Mouse (Mus musculus) brown adipose tissue, adult 24 weeks (tissue): ENCODE measurements around the gene Vtcn1. TPM values are rescaled to one million over a fixed set of nuclear protein-coding genes. Genes with fewer than 3 reads are reported as not detected.

Source experiments
- H3K27ac ChIP-seq: fragments of 200-500 bp; replicated peaks from 2 replicates; pipeline ENCODE4 v1.5.1; 2012; ENCODE audit warnings: low read depth, mild to moderate bottlenecking, low read length
- H3K4me1 ChIP-seq: fragments of 200-500 bp; 2 replicates; pipeline ENCODE4 v1.6.1; 2012; ENCODE audit warnings: low read length, mixed read lengths; ENCODE audit not compliant: control insufficient read depth, insufficient read depth, insufficient read length
- H3K4me3 ChIP-seq: fragments of 200-500 bp; 2 replicates; pipeline ENCODE4 v1.5.1; 2012; ENCODE audit warnings: low read depth, mild to moderate bottlenecking, low read length, moderate library complexity; ENCODE audit not compliant: insufficient read depth
- polyA plus RNA-seq: library from polyadenylated mRNA; stranded (reverse); fragments of >200 nt; gene quantifications from 2 replicates; pipeline ENCODE4 v1.2.4, GENCODE M21; 2012; ENCODE audit not compliant: missing spikeins, insufficient read depth, insufficient read length

Gene Vtcn1
- polyA plus RNA-seq, 1 experiment, result not detected

DNA sequence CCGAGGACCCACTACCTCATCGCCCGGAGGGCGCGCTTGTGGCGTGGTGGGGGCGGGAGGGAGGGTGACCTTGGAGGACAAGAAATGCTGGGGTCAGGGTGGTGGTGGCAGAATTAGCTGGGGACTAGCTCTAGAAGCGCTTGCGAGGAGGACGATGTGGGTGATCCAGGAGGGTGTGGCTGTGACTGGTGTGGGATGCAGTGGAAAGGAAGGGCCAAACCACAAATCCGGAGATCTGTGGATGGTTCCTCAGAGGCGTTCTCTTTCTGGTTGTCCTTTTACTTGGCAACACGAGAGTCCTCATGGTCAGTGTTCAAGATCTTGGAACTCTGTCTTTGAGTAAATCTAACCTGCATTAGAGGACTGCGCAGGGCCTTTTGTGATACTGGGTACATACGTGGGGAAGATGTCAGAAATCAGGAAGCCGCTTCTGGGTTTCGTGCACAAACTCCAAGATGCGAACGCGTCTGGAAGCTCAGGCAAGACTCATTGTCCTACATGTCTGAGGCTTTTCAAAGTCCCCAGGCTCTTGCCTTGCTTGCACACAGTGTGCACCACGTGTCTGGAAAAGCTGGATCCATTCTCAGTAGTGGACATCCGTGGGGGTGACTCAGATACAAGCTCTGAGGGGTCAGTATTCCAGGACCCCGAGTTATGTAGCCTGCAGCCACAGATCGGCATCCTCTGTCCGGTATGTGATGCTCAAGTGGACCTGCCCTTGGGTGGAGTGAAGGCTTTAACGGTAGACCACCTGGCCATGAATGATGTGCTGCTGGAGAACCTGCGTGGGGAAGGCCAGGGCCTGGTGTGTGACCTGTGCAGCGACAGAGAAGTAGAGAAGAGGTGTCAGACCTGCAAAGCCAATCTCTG is 97.5 kb downstream of the Vtcn1 start:
- H3K27ac ChIP-seq, result no peak overlapping the region
- peaks cover 3% of the 10 kb centered on the region; the same call in 1 of the 2 replicates for H3K4me1 ChIP-seq
- H3K4me3 ChIP-seq, result peak overlapping the region; percentile 55

DNA sequence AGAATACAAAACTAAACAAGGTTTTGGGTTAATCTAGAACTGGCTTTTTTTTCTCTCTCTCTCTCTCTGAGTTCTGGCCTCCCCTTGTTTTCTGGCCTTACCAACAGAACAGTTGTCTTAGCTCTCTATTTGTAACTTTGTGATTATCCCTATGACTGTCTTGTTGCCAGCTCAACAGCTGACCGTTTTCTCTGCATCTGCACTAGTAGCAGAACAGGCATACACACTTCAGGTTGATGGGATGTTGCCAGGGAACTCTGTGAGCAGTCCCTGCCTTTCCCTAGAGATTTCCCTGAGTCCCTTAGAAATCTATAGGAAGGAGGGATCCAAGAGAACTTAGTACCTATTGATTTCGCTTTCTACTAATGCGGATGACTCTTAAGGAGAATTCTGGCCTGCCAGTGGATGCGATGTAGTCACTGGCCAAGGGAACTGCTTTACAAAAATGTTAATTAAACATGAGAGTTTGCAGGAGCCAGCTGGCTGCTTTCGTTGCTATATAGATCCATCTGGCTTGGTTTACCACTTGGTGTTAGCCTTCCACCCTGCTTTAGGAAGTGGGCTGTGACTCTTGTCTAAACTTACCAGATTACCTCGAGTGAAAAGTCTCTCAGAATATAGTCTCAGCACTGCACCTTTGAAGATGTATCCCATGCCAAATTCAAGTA is 98.9 kb downstream of the Vtcn1 start:
- H3K27ac ChIP-seq, result no peak overlapping the region
- no peak overlapping the region for H3K4me3 ChIP-seq
- H3K4me1 ChIP-seq, result peaks cover 3% of the 10 kb centered on the region; the same call in 1 of the 2 replicates

DNA sequence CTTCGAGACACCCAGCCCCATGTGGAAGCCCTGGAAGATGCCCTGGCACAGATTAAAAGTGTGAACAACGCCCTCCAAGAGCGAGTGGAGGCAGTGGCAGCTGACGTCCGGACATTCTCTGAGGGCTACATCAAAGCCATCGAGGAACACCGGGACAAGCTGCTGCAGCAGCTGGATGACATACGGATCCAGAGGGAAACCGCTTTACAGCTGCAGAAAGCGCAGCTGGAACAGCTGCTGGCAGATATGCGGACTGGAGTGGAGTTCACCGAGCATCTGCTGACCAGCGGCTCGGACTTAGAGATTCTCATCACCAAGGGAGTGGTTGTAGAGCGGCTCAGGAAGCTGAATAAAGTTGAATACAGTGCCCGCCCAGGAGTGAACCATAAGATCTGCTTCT is 99.9 kb downstream of the Vtcn1 start:
- Histone ChIP-seq H3K4me3 (no peak overlapping the region), H3K4me1 (peaks cover 3% of the 10 kb centered on the region; the same call in 1 of the 2 replicates), H3K27ac (no peak overlapping the region)

DNA sequence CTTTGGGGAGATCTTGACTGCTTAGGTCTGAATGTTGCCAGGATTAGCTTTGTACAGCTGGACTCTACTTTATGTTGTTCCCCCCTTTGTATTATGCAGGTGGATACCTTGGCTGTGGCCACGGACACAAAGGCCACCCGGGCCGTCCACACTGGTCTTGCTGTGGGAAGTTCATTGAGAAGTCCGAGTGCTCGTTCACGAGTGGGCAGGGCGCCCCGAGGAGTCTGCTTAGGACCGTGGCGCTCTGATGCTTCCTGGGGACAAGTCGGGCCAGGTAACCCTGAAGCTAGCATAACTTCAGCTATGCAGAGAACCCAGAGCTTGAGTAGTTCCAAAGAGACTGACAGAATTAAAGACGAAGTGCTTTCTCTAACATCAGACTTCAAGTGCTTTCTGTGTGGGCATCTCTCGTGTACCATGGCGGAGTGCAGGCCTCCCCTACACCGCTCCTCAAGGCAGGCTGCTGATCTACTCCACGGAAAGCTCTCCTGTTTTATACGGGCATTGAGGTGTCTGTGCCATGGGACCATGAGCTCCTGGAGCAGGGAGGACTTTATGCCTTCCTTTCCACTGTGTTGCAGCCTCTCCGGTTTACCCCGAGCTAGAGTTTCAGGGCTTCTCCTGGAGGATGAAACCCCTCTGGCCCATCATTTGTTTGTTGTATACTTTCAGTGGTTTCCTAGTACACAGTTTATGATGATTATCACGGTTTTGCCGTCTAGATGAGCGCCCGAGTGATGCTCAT is 106.2 kb downstream of the Vtcn1 start:
- no peak overlapping the region for H3K4me3 ChIP-seq
- H3K4me1 ChIP-seq, result no peaks in the 10 kb centered on the region
- H3K27ac ChIP-seq, result no peak overlapping the region

DNA sequence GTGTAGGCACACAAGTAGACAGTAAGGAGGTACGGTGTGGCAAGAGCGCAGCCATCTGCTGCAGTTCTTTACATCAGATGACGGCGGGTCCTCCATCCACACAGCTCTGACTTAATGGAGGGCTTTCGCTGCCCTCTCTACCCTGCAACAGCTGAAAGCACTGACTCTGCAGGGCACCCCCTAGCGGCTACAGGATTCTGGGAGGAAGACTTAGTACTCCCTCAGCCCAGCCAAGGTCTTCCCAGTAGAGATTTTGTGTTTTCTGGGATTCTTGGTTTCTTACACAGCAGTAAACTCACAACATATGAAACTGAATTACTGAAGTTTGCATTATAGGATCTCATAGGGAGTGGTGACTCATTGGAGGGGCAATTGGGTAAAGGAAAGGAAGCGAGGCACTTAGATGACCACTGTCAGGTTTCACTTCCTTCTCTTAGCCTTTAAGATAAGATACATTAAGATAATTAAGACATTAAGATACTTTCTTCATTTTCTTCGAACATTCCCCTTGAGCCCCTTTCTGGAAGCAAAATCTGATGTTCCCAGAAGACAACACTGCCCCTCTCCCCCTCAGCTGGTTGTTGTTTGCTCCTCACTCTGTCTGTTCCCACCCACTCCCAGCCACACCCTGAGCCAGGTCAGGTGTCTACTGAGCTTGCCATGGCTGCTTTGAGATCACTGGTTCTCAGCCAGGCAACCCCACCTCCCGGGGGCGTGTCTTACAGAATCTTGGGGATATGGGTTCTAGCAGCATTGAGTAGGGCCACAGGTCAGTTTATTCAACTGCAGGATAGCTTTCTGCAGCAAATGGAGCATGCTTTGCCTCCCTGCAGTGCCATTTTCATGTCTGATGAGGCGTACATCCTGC is 107.1 kb downstream of the Vtcn1 start:
- no peak overlapping the region for H3K4me3 ChIP-seq
- no peak overlapping the region for H3K27ac ChIP-seq

DNA sequence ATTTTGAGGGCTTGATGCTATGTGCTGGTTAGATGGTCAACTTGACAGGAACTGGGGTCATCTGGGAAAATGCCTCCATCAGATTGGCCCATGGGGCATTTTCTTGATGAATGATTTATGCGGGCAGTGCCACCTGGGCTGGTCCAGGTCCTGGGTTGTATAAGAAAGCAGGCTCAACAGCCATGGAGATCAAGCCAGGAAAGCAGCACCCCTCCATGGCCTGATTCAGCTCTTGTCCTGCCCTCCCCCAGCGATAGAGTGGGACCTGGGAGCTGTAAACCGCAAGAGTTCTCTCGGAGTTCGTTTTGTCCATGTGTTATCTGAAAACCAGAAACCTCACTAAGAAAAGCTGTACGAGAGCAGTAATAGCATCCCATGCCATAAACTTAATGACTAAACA is 110.3 kb downstream of the Vtcn1 start:
- Histone ChIP-seq H3K4me3 (no peak overlapping the region), H3K4me1 (no peaks in the 10 kb centered on the region), H3K27ac (no peak overlapping the region)

More for the DNA sequence above, 107.1 kb downstream of the Vtcn1 start:
- H3K4me1 ChIP-seq, result no peaks in the 10 kb centered on the region

DNA sequence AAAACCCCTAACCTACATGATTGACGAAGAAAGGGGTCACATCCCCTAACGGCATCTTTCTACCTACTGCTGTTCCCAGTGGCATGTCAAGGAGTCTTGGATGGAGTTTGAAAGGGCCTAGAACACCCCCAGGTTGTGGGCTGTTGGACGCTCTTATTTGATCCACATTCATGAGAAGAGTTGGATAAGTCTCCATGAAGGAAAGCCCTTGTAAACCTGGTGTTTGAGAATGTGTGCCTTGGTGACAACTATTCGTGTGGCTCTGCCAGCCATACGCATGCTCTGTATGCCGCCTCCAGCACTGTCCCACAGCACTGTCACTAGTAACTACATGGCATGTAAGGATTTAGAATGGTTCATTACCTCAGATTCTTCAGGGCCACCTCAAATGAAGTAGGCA is 110.9 kb downstream of the Vtcn1 start:
- Histone ChIP-seq H3K27ac (no peak overlapping the region), H3K4me1 (no peaks in the 10 kb centered on the region), H3K4me3 (no peak overlapping the region)

DNA sequence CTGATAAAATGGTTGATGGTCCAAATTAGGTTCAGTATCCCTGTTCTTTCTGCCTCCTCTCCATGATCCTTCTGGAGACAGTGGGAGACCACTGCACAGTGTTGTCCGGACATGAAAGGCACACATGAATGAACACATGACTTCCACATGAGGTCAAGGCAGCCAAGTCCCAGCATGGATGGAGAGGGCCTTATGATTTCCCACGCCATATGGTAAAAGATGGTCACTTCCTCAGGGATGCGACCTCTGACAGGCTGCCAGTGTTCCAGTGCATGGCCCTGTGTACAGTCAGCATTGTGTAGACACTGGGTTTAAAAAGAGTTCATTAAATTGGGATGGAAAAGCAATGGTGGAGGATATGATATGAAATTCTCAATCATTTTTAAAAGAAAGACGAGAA is 113.0 kb downstream of the Vtcn1 start:
- H3K27ac ChIP-seq, result no peak overlapping the region
- no peak overlapping the region for H3K4me3 ChIP-seq
- H3K4me1 ChIP-seq, result no peaks in the 10 kb centered on the region

DNA sequence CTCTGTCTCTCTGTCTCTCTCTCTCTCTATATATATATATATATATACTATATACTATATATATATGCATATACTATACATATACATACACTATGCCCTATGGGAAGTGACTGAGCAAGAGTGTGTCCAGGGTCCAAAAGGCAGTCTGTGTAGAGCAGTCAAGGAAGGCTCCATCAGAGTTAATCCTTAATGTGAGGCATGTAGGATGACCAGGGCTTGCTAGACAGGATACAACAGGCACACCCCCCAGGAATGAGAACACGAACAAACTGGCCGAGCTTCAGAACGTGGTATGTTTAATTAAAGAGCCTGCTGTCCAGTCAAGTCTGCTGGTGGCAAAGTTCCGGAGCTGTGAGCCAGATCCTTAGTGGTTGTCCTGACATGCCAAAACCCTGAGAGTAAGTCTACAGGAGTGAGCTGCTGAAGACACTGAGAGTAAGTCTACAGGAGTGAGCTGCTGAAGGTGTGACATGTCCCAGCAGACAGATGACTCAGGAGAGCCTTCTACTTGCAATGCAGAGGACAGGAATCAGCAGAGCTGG is 115.3 kb downstream of the Vtcn1 start:
- Histone ChIP-seq H3K4me3 (no peak overlapping the region), H3K4me1 (no peaks in the 10 kb centered on the region), H3K27ac (no peak overlapping the region)

Other genes starting within 250 kb of the Vtcn1 start
- 13.3 and 22.5 TPM in 2 replicates for gene Man1a2, start 140.0 kb upstream of the Vtcn1 start, polyA plus RNA-seq
- 0.67 and 2.7 TPM in 2 replicates for gene Trim45, start 96.7 kb downstream of the Vtcn1 start, polyA plus RNA-seq
- 2.3 and 4.0 TPM in 2 replicates for gene Ttf2, start 144.2 kb downstream of the Vtcn1 start, polyA plus RNA-seq
- not detected in 2 replicates for gene Cd101, start 204.1 kb downstream of the Vtcn1 start, polyA plus RNA-seq